Mouse (Mus musculus) ES-Bruce4 (cell line): ENCODE measurements around the gene Morf4l2.

ENCODE experiments used
- CTCF ChIP-seq: IDR thresholded peaks from one replicate; pipeline ENCODE4 v1.8.1; 2011; ENCODE audit warnings: low read depth, low read length
- EP300 ChIP-seq: IDR thresholded peaks from 2 replicates; pipeline ENCODE4 v1.6.1; 2011; ENCODE audit warnings: low read depth, low read length; ENCODE audit not compliant: insufficient read depth
- POLR2A ChIP-seq: IDR thresholded peaks from one replicate; pipeline ENCODE4 v1.8.1; 2011; ENCODE audit warnings: low read length; ENCODE audit not compliant: insufficient read depth

DNA sequence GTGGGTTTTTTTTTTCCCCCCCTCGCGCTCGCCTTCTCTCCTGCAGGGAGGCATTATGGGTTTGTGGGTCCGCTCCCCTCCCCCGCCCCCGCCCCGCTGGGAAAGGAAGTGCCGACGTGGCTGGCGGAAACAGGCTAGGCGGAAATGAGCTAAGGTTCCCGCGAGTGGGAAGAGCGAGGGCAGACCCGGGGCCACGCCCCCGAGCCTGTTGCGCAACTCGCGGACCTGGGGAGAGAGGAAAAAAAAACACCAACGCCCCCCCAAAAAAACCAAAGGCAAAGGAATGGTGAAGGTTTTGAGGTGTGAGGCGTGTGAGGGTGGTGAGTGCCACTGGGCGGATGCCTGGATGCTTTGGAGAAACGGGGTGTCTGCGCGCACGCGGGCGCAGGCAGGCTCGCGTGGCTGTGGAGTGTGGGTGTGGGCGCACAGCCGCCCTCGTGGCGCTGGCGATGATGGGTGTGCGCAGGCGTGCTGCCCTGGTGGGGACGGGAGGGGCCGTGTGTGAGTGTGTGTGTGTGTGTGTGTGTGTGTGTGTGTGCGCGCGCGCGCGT is 1.8 kb downstream of the Morf4l2 start:
- TF ChIP-seq POLR2A = no peak
- TF ChIP-seq CTCF = no peak
- no peak for TF ChIP-seq EP300
